Comparison of ENCODE assay signal across 9 mouse cellular contexts in genomic region chr10:84631182-84631581, GRCm38 (mm10). TPM values are rescaled to one million over a fixed set of nuclear protein-coding genes. Genes with fewer than 3 reads are reported as not detected.
DNase-seq lines count a peak whose midpoint lies in the region; ATAC-seq and TF ChIP-seq lines count a peak whose summit lies in the region.
"Had no signal": no experiment of that assay in that cellular context is flagged by ENCODE, and none has a peak within 500 bp of the region (broad histone marks: within the 10 kb centered on the region; RNA-seq: fewer than 3 reads in every experiment).

No protein-coding gene starts in this region.

- H3K4me2 ChIP-seq in liver, embryonic 11.5 days: no peak overlapping the region
- no peak overlapping the region for H3K4me2 ChIP-seq in lung, embryonic 14.5 days
- H3K4me2 ChIP-seq: hindbrain, embryonic 15.5 days had no signal

- WGBS in liver, embryonic 11.5 days: 68% methylated on average over 5 of the region's 5 CpGs
- WGBS in lung, embryonic 14.5 days: 65% methylated on average over 5 of the region's 5 CpGs

- no peak overlapping the region for H3K9ac ChIP-seq in liver, embryonic 11.5 days (ENCODE audit: low read depth, low read length)
- H3K9ac ChIP-seq in lung, embryonic 14.5 days: no peak overlapping the region
- H3K9ac ChIP-seq: hindbrain, embryonic 15.5 days had no signal

- no peak for ATAC-seq in liver, embryonic 11.5 days (replicated peaks; ENCODE audit: low FRiP score)
- ATAC-seq in lung, embryonic 14.5 days (ENCODE audit: insufficient read depth): no peak; the same call in 1 of the 2 replicates
- no peak for ATAC-seq in cerebellum, adult (ENCODE audit: insufficient number of reproducible peaks, low FRiP score, low TSS enrichment)

- TF ChIP-seq POLR2A in brain, embryonic 14.5 days (IDR thresholded peaks at IDR 0.05; ENCODE audit: borderline replicate concordance, extremely low read depth, insufficient read depth, insufficient read length, poor library complexity, severe bottlenecking): no peak

- DNase-seq in cerebellum, postnatal 14 days: peak; percentile 15 to 43
- no peak for DNase-seq in cerebellum, adult 11-12 months
- peak; percentile 69 for DNase-seq in liver
- DNase-seq in liver, embryonic 11.5 days (ENCODE audit: low spot score): no peak
- DNase-seq in brain, embryonic 14.5 days (ENCODE audit: low read depth): peak; percentile 58
- peak; percentile 75 for DNase-seq in lung, embryonic 14.5 days
- no peak for DNase-seq in c-Kit-positive CD71-positive TER-119-positive erythroid progenitor cells, embryonic 14.5 days (ENCODE audit: low spot score)

- no peaks in the 10 kb centered on the region for H3K9me3 ChIP-seq in liver, embryonic 11.5 days (ENCODE audit: control insufficient read depth, low read length)
- no peaks in the 10 kb centered on the region for H3K9me3 ChIP-seq in lung, embryonic 14.5 days (ENCODE audit: low read depth, low read length)
- H3K9me3 ChIP-seq: hindbrain, embryonic 15.5 days had no signal

- H3K4me1 ChIP-seq in liver, embryonic 11.5 days (replicated peaks; ENCODE audit: control insufficient read depth, insufficient read depth, low read length): no peaks in the 10 kb centered on the region
- no peaks in the 10 kb centered on the region for H3K4me1 ChIP-seq in lung, embryonic 14.5 days (ENCODE audit: insufficient read depth)
- H3K4me1 ChIP-seq: hindbrain, embryonic 15.5 days had no signal

- no peak overlapping the region for H3K4me3 ChIP-seq in liver, embryonic 11.5 days (ENCODE audit: low read depth, low read length)
- no peak overlapping the region for H3K4me3 ChIP-seq in lung, embryonic 14.5 days (ENCODE audit: low read depth, low read length)
- H3K4me3 ChIP-seq: hindbrain, embryonic 15.5 days had no signal

- TF ChIP-seq CTCF in brain, embryonic 14.5 days (IDR thresholded peaks at IDR 0.05; ENCODE audit: borderline replicate concordance, extremely low read depth, insufficient read depth, insufficient read length): peak; percentile 50; the same call in 1 of the 2 replicates
- TF ChIP-seq CTCF in lung, embryonic 14.5 days (IDR thresholded peaks at IDR 0.05; ENCODE audit: low read depth): peak; percentile 65

- no peaks in the 10 kb centered on the region for H3K27me3 ChIP-seq in liver, embryonic 11.5 days (replicated peaks; ENCODE audit: control insufficient read depth, insufficient read depth, low read length)
- H3K27me3 ChIP-seq in lung, embryonic 14.5 days (ENCODE audit: insufficient read depth, low read length): no peaks in the 10 kb centered on the region
- H3K27me3 ChIP-seq: hindbrain, embryonic 15.5 days had no signal

- no peak overlapping the region for H3K27ac ChIP-seq in liver, embryonic 11.5 days (ENCODE audit: low read depth, low read length)
- no peak overlapping the region for H3K27ac ChIP-seq in lung, embryonic 14.5 days (ENCODE audit: low read depth)
- H3K27ac ChIP-seq: hindbrain, embryonic 15.5 days had no signal

- H3K36me3 ChIP-seq in liver, embryonic 11.5 days (ENCODE audit: control insufficient read depth, insufficient read depth, low read length): peaks cover 15% of the 10 kb centered on the region; the same call in 1 of the 2 replicates
- H3K36me3 ChIP-seq in lung, embryonic 14.5 days (ENCODE audit: insufficient read depth): peaks cover 49% of the 10 kb centered on the region

RNA-seq across cellular contexts. Expression of gene Polr3b, which starts 9.1 kb away (rescaled TPM):
- 15.8 and 16.5 TPM in 2 replicates for polyA plus RNA-seq in liver, embryonic 11.5 days (2014; fragmentation: Nextera tagmentation; extraction: Ambion mirVana)
- polyA plus RNA-seq in brain, embryonic 14.5 days (2012; rRNA removed): 8.8 and 13.5 TPM in 2 replicates
- polyA plus RNA-seq in lung, embryonic 14.5 days (2014; fragmentation: Nextera tagmentation; extraction: Ambion mirVana): 15.7 and 16.4 TPM in 2 replicates

RNA-seq across cellular contexts. Expression of gene Tcp11l2, which starts 54.8 kb away (rescaled TPM):
- 4.7 and 5.7 TPM in 2 replicates for polyA plus RNA-seq in liver, embryonic 11.5 days (2014; fragmentation: Nextera tagmentation; extraction: Ambion mirVana)
- polyA plus RNA-seq in brain, embryonic 14.5 days (2012; rRNA removed): 15.6 and 18.8 TPM in 2 replicates
- polyA plus RNA-seq in lung, embryonic 14.5 days (2014; fragmentation: Nextera tagmentation; extraction: Ambion mirVana): 15.1 and 17.4 TPM in 2 replicates

Comparison
In these comparisons a context has a peak if more than half of its experiments do, and no peak if none do; other contexts are left out.
1. DNase-seq: peak in cerebellum, postnatal 14 days (2 of 2), liver (single experiment), brain, embryonic 14.5 days (single experiment) and lung, embryonic 14.5 days (single experiment); none in cerebellum, adult 11-12 months (single experiment), liver, embryonic 11.5 days (single experiment) and c-Kit-positive CD71-positive TER-119-positive erythroid progenitor cells, embryonic 14.5 days (single experiment).